Mouse (Mus musculus): ENCODE measurements at regions not wholly inside any gene's neighbourhood (a gene's known extent, or its start where the extent isn't known, plus 50 kb on each side); places are given as distances from the start of the nearest gene placed in this dataset.

DNA sequence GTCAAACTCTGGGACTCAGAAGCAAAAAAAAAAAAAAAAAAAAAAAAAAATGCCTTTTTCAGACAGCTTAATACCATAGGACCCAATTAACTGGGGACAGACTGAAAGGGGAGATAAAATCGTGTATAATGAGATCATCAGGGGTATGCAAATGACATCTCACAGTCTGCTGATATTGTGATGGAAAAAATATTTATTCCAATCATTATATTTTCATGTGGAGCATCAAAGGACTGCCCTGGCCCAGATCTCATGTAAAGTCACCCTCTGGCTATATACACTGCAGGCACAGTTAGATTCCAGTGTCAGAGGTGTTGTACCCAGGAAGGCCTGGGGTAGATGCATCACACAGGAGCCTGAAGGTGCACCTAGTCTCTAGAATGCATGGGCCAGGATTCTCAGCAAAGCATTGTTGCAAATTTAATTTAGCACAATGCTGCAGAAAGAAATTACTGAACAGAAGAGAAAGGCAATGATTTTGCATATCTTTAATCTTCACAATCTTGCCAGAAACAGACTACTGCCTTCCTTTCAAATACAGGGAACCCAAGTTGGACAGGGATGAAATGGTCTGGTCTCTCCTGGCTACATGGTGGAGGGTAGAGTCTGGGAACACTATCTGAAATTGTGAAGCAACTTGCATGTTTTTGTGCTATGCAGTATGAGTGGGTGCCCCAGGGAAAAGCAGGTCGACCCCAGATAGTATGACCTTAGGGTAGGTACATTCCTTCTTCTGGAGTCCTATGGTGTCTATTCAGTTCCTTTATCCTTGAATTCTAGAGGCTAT lies 305.2 kb upstream of the Clnk start:
- no peak for DNase-seq (ENCODE audit: low read depth, low spot score)
- WGBS = 78% methylated on average over 2 of the region's 2 CpGs

DNA sequence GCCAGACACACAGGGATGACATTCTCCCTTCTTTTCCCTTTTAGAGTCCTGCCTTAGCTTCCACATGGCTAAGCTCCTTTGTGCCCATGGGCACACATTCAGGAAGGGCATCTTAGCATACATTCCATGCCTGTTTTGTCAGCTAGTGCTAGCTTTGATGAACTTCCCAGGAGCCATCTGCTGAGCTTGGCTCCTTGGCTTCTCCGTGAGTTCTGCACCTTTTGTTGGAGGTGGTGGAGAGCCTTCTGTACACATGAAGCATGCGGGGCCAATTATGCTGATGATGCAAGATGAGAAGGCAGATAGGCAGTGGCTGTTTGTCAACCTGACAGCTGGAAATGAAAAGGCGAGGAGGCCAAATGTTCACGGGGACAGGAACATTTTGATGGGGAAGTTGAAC lies 304.4 kb upstream of the Clnk start:
- no peak for DNase-seq (ENCODE audit: low read depth, low spot score)
- 46% methylated on average over 4 of the region's 4 CpGs for WGBS

DNA sequence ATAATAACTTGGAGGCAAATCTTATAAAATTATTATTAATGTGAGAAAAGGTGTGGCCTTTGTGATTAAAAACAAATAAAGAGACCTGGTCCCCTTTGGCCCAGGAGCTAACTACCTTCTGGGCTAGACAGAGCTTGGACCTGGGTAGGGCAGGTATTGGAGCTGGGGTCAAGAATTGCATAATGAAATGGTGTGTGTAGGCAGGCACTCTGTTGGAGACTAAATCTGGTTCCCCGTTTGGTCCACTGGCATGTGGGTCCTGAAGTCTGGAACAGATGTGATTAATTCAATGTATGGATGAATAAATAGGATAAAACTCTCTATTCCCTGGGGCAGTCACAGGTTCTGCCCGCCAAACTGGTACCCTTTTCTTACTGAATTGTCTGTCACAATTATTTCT lies 301.3 kb upstream of the Clnk start:
- DNase-seq (ENCODE audit: low read depth, low spot score) = no peak
- 77% methylated on average over 2 of the region's 2 CpGs for WGBS

DNA sequence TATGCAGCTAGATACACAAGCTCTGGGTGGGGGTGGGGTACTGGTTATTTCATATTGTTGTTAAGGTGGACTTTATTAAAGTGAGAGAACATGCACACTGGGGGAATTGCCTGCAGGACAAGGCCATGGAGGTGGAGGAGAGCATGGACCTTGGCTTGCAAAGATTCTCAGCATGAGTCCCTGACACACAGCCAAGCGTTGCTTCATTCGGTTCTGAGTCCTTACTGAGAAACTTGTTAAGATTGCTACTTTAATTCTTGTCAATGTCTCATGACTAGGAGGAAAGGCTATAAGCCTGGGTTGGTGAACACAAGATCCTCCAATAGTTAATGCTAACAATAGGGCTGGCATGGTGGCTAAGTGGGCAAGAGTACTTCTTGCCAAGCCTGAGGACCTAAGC lies 300.3 kb upstream of the Clnk start:
- WGBS = 85% methylated on average over 2 of the region's 2 CpGs
- no peak for DNase-seq (ENCODE audit: low read depth, low spot score)

DNA sequence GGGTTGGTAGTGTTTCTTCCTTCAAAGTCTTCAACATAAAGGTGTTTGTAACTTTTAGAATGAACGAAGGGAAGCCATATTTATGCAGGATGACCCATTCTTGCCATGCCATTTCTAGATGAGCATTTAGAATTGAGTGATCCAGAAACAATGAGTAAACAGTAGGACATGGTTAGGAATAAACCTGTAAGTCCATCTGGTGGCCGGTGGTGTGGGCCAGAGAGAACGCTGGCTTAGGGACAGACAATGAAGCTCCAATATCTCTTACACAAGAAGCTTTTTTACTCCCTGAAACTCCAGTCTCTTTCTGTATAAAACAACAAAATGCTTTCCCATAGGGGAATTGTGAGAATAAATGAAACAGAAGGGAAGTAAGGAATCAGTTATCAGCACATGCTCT lies 296.9 kb upstream of the Clnk start:
- DNase-seq (ENCODE audit: low read depth, low spot score) = no peak
- WGBS = 93% methylated on average over 3 of the region's 3 CpGs

DNA sequence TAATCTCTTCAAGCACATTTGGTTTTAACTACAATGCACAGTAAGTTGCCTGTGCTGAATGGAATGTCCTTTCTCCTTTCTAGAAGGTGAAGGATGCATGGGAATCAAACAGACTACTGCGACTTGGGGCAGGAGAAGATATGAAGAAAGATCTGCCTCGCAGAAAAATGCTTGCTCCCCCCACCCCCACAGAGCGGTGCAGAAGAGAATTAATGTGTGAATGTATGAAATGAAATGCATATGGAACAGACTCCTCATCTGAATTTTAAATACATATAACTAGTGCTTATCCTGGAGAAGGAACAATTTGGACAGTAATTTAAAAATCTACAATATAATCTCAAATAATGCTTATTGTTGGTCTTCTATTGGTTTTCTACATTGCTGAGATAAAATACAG lies 283.0 kb upstream of the Clnk start:
- DNase-seq (ENCODE audit: low read depth, low spot score) = no peak
- 92% methylated on average over 3 of the region's 3 CpGs for WGBS

DNA sequence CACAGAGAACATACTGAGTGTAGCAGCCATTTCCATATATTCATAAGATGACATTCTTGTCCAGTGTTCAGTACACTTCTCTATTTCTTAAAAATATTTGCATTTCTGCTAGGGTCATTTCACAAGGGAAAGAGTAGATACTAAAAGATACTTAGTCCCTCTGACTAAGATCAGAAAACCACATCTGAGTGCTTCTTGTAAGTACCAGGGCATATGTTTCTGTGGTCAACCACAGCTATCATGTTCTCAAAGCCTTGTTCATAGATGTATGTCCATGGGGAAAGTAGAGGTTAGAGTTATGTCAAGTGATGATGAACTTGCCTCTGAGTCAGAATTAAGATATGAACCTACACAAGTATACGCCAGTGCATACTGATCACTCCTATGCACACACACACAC lies 279.2 kb upstream of the Clnk start:
- WGBS = 96% methylated on average over 1 of the region's 1 CpGs
- no peak for DNase-seq (ENCODE audit: low read depth, low spot score)

DNA sequence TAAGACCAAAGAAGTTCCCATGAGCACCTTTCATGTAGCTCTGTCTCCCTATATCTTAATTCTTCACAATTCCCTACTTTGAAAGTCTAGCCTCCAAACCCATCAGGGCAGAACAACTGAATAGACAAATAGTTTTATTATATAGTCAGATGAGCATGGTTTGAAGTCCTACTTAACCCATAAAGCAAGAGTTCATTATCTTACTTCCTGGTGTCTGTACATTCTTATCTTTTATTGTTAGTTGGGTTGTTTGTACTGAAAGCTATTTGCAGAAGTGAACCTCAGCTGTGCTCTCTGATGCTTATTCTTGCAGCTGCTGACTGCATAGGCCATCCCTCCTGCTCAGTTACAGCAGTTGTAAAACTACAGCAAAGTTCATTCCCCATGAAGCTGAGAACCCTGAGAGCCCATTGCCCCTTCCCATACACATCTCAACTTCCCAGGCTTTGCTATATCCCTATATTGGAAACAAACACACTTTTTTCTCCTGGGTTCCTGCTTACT lies 276.7 kb upstream of the Clnk start:
- no peak for DNase-seq (ENCODE audit: low read depth, low spot score)

DNA sequence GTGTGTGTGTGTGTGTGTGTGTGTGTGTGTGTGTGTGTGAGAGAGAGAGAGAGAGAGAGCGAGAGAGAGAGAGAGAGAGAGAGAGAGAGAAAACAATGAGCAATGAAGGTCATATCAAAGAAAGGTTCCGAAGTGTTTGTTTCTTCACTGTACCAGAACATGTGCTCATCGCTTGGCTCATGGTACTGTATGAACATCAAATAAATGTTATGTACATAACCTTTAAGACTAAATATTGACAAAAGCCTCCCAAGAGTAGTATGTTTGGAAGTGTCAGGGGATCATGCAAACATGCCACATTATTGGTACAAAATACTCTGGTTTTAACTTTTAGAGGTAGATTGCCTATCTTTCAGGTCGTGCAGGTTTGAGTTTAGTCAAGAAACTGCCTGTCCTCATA lies 275.3 kb upstream of the Clnk start:
- DNase-seq (ENCODE audit: low read depth, low spot score) = no peak
- WGBS = 34% methylated on average over 4 of the region's 4 CpGs

DNA sequence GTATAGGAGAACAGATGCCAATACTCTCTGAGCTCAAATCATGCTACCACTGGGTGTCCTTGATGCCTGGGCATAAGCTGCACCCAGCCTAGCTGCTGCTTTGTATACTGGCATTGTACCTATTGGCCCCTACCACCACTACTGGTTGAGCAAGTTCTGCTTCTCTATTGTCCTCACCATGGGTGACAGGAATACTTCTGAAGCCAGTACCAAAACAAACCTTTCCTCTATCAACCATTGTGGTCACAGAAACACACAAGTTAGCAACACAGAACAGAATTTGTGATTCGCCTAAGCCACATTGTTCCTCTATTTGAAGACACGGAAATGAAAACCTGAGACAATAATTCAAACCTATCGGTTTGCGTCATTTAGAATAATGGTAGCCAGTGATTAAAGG lies 274.3 kb upstream of the Clnk start:
- 86% methylated on average over 4 of the region's 4 CpGs for WGBS
- DNase-seq (ENCODE audit: low read depth, low spot score) = no peak

DNA sequence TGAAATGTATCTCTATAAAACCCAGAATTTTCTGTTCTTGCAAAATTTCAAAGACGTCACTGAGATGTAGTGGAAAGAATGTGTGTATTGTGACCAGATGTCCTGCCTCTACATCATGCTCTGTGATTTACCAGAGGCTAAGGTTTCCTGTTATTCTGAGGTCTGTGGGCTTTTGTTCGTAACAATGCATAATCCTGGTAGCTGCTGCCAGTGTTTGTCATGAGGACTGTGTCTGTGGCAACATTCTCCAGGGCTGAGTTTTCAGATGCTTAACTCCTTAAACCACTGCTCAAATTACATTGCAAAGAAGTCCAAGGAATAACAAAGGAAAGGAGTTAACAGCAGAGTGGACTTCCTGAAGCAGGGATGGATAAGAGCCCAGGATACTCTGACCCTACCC lies 269.0 kb upstream of the Clnk start:
- no peak for DNase-seq (ENCODE audit: low read depth, low spot score)
- 64% methylated on average over 2 of the region's 2 CpGs for WGBS

DNA sequence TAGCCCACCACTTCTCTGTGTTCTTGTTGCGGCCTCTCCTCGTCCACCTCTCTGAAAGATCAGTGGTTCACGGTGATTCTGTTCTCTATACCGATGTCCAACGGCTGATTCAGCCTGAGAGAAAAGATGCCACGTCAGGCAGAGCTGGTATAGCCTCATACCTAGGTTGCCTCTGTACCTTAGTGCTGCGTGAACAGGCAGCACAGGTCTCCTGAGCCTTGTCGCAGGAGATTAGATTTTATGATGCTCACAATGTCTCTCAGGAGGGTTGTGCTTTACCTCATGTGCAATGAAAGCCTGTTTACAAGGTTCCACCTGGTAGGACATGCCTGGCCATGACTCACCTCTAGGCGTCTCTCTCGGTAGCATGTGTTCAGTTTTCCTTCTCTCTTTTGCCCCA lies 267.6 kb upstream of the Clnk start:
- 64% methylated on average over 10 of the region's 10 CpGs for WGBS
- DNase-seq (ENCODE audit: low read depth, low spot score) = no peak

DNA sequence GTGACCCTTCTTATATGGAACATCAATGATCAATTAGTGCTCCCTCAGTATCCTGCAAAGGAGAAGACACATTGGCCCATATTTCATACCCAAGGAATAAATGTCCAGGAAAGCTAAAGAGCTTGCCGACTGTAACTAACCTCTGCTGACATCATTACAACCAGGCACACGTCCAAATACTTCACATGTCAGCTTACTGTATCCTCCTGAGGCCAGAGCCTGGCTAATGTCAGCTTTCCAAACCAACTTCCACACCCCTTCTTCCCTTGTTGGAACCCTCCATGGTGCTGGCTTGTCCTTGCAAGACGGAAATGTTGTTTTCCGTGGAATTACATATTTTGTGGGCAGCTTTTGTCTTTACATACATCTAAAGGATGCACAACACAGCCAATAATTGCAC lies 267.0 kb upstream of the Clnk start:
- no peak for DNase-seq (ENCODE audit: low read depth, low spot score)
- WGBS = 42% methylated on average over 4 of the region's 4 CpGs

DNA sequence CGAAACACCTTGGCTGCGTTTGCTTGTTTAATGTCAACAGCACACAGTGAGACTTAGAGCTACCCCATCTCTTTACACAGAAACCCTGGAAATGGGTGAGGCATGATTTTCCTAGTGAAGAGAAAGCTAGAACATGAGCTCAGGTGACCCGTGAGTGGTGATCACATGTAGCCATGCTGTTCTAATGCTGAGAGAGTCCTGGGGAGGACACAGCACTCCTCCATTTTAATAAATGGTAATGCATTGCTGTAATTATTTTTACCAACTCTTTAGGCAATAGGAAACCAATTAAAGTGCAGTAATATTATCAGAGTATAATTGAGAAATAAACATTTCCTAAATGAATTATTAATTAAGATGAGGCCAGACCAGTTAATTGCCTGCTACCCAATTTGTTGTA lies 261.8 kb upstream of the Clnk start:
- 71% methylated on average over 3 of the region's 3 CpGs for WGBS
- no peak for DNase-seq (ENCODE audit: low read depth, low spot score)

DNA sequence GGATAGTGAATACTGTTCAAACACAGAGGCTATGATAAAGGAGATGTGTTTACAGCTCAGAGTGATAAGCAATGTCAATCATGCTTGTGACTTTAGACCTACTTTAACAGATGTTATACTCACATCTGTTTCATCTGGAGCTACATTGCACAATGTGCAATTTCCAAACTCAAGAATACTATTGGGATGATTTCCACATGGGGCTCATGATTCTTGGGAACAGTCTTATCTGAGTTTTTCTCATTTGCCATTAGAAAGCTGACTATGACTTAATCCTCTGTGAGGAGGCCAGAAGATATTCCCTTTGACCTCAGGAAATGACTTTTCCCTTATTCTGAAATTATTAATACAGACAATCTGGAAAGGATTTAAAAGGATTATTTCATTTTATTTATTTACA lies 252.3 kb upstream of the Clnk start:
- DNase-seq (ENCODE audit: low read depth, low spot score) = no peak

DNA sequence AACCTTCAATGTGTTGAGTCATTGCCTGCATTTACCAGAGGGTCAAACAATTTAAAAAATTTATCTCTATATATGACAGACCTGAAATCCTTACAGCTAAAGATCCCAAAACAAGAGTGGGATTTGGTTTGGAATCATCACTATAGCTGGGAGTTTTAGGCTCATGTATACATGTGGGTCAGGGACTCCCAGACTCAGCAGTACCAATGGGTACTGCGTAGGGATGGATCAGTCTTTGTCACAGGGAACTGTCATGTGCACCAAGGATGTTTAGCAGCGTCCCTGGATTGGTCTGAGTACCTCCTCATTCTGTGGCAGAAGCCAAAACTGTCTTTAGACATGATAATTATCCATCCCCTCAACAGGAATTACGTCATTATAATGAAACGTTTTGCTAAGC lies 250.2 kb upstream of the Clnk start:
- no peak for DNase-seq (ENCODE audit: low read depth, low spot score)
- 88% methylated on average over 4 of the region's 4 CpGs for WGBS

DNA sequence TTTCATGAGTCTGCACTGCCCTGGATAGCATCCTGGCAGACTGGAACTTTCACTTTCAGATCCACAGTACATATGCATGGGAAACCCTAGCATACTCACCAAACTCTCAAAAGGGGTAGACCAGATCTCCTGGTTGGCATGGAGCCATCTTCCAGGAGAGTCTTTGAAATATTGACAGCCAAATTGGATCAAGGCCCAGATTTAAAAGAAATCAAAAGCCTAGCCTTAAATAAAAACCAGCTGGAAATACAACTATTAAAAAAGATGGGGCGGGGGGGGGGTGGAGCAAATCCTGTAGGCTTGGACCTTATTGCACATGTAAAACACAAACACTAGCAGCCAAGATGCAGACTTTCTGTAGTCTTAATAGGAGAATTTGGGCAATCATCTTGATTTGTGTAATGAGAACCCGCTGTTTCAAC lies 249.7 kb upstream of the Clnk start:
- 70% methylated on average over 2 of the region's 2 CpGs for WGBS
- DNase-seq (ENCODE audit: low read depth, low spot score) = no peak

DNA sequence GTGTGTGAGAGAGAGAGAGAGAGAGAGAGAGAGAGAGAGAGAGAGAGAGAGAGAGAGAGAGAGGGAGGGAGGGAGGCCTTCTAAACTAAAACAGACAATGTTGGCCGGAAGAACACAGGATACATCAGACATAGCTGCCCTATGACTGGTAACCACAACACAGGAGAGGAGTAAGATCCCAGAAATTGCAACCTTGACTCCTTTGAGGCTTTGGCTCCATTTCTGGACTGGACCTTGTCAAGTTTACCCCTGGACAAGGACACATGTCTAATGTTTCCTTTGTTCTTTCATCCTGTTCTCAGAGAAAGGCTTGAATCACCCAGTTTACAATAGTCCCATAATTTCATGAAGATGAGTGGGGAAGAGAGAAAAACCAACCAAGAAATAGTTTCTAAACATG lies 233.7 kb upstream of the Clnk start:
- no peak for DNase-seq (ENCODE audit: low read depth, low spot score)
- WGBS = 82% methylated on average over 1 of the region's 1 CpGs

DNA sequence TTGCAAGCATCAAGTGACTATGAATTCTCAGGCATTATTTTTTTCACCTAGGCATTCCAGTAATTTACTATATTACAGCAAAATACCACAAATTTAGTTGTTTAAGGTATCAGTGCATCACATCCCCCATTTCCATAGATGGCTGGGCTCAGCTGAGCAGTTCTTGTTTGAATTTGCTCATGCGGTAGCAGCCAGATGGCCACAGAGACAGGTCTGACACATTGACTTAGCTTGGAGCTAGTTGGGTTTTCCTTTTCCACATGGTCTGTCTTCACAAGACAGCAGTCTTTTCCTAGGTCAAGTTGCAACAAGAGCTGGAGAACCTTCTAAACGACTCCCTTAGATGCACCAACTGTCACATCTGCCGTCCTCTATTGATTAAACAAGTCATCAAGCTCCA lies 232.9 kb upstream of the Clnk start:
- DNase-seq (ENCODE audit: low read depth, low spot score) = no peak
- WGBS = 78% methylated on average over 3 of the region's 3 CpGs

DNA sequence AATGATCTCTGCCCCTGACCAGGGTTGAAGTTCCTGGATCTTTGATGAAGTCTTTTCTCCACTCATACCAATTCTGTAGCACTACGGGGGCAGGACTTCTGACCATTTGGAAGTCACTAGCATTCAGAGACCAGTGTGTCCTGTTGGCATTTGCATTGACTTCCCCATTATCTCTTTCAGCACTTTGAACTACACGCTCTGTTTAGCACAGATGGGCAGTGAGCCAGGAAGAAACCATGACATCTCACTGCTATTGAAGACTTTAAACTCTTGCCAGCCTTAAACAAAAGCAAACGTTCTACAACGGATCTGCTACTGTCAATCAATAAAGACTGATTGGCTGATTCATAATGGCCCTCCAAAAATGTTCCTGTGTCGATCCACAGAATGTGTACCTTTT lies 222.5 kb upstream of the Clnk start:
- DNase-seq (ENCODE audit: low read depth, low spot score) = no peak
- WGBS = 30% methylated on average over 5 of the region's 5 CpGs

DNA sequence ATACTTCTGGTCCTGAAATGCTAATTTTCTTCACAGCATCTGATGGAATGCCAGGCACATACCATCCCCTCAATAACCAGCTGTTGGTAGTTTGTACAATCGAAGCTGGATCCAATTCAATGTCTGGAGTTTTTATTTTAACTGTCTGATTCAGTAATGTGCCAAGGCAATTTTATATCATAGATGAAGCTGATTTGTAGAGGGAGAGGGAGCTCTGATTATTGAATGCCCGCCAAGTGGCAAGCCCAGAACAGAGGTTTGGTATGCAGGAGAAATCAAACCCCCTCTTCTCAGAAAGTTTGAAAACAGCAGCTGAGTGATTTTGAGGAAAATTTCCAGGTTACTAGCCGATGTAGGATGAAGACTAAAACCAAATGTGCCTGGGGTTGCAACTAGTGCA lies 218.3 kb upstream of the Clnk start:
- 62% methylated on average over 3 of the region's 3 CpGs for WGBS
- no peak for DNase-seq (ENCODE audit: low read depth, low spot score)

DNA sequence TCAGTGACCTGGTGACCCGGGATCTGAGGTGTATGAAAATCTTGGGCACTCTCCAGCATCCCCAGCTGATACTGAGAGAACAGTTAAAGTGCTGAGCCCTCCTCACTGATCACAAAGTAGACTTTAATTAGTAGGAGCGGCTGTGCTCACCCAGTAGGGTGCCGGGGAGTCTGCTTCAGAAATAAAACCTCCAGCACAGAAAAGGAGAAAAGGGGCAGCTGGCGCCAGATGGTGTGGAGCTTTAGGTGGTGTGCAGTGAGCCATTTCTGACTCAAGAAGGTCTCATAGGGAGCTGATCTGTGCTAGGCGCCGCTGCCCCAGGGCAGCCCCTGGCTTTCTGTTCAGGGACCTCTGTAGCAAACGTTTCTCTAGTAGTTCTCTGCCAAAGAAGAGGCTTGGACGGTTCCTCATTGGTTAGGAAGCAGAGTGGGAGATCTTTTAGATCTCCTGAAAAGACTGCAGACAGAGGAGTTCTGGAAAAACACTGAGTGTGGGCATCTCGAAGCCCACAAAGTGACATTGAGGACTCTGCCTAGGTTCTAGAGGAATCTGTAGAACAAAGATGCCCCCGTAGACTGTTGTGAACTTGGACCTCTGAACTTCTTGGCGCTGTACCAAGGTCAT lies 200.1 kb upstream of the Clnk start:
- WGBS = 54% methylated on average over 11 of the region's 11 CpGs
- no peak for DNase-seq (ENCODE audit: low read depth, low spot score)

All from large intestine, adult 2 months (tissue).